Mouse (Mus musculus) layer of hippocampus, adult 18-20 months (tissue): Measurements from ENCODE around the gene Fitm2. TPM values are rescaled to one million over a fixed set of nuclear protein-coding genes. Genes with fewer than 3 reads are reported as not detected.

Source experiments
- DNase-seq, 2 experiments: peaks; one replicate each; pipeline ENCODE4 v3.0.0; 2022; ENCODE audit warnings: low spot score in 2 of 2
- total RNA-seq, 2 experiments: library from RNA; stranded (reverse); gene quantifications; 2 replicates each; pipeline ENCODE4 v1.2.3; 2021

Fitm2 gene
- total RNA-seq, 2 experiments from 2014 or later, result 20.1 to 21.9 TPM

- DNase-seq, result no peak
These were observed 44.0 kb downstream of the Fitm2 start for GRCm38 (mm10) chr2:163428346-163429011.

- no peak for DNase-seq
These were observed 47.8 kb downstream of the Fitm2 start, which contains the start of gene Oser1 for GRCm38 (mm10) chr2:163424597-163424996. Oser1 (minus strand) TSS chr2:163424697.

- DNase-seq, result no peak
These were observed 49.4 kb downstream of the Fitm2 start for GRCm38 (mm10) chr2:163422895-163423660.

GRCm38 (mm10) chr2:163420366-163420886, 52.0 kb downstream of the Fitm2 start:
- DNase-seq, result no peak

- peak; percentile 99 to 100 for DNase-seq
These were observed 52.9 kb downstream of the Fitm2 start for GRCm38 (mm10) chr2:163419346-163420045.

GRCm38 (mm10) chr2:163418841-163419345, 53.5 kb downstream of the Fitm2 start:
- DNase-seq, result peak in 1 of 2 experiments; percentile 25

GRCm38 (mm10) chr2:163417830-163418229, 54.6 kb downstream of the Fitm2 start:
- DNase-seq, result no peak

- DNase-seq, result no peak
These were observed 55.4 kb downstream of the Fitm2 start for GRCm38 (mm10) chr2:163417026-163417425.

Other genes with a start within 250 kb of the Fitm2 start
- gene Jph2, start 74.6 kb downstream of the Fitm2 start, total RNA-seq, result under 1 TPM; 0.25 to 0.27 TPM
- gene Oser1, start 47.9 kb downstream of the Fitm2 start, total RNA-seq, result 10 to 100 TPM; 20.2 to 21.4 TPM
- 10 to 100 TPM; 68.2 to 78.1 TPM for gene Gdap1l1, start 34.2 kb downstream of the Fitm2 start, total RNA-seq
- not detected for gene R3hdml, start 19.7 kb upstream of the Fitm2 start, total RNA-seq
- not detected for gene Hnf4a, start 34.2 kb upstream of the Fitm2 start, total RNA-seq
- 10 to 100 TPM; 51.4 to 53.1 TPM for gene Ttpal, start 129.7 kb upstream of the Fitm2 start, total RNA-seq
- gene Serinc3, start 172.5 kb upstream of the Fitm2 start, total RNA-seq, result 100 to 1,000 TPM; 186 to 193 TPM
- 100 to 1,000 TPM in 1 of 2 experiments, 10 to 100 TPM in 1; 98.0 to 101 TPM for gene Pkig, start 185.8 kb upstream of the Fitm2 start, total RNA-seq